Mouse (Mus musculus) testis, postnatal 14 days (tissue): ENCODE data around the gene Paics.
A peak's percentile ranks its signal among the peaks of the same experiment; 100 is the strongest.
"Not testable (repeated sequence)": the region's sequence is repeated elsewhere in the genome, so short reads cannot be mapped to it uniquely, and the experiment has no call there.

ENCODE experiments used
- DNase-seq: peaks from one replicate; pipeline ENCODE4 v3.0.0; 2021; ENCODE audit warnings: low spot score

Paics gene

GRCm38 (mm10) chr5:76951106-76952027 lies at the start of gene Paics, which contains the start of gene Ppat:
Gene Paics, plus strand, starts transcription at chr5:76951307.
Gene Ppat, minus strand, starts transcription at chr5:76951578.
- DNase-seq, result peak; percentile 99

- DNase-seq, result no peak
Measured at GRCm38 (mm10) chr5:76902131-76902530, 49.0 kb upstream of the Paics start.

DNA sequence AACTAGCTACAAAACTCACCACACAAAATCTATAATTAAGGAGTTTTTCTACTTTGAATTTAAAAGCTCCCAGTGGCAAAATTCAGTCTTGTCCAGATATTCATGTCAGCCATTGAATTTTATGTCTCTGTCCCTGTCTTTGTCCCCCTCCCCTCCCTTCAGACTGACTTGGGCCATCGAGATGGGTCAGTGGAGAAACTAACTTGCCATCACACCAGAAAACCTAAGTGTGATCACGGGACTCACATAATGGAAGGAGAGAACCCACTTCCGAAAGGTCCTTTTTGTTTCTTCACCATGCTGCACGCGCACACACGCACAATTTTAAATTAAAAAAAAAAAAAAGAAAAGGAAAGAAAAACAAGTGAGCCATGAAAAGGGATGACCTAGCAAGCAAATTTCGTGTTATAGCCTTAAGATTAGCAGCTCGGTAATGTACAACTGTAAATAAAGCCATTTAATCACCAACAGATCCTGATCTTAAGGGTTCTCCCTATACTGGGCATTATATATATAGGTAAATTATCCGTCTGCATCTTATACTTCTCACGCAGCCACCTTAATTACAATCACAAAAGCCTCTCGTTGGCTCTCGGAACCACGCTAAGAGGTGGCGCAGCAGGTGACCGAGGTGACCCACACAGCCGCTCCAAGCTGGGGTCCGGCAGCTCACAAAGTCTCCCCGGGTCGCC lies 46.2 kb upstream of the Paics start:
- DNase-seq, result no peak

GRCm38 (mm10) chr5:76905405-76906154 lies 45.5 kb upstream of the Paics start, which contains the start of gene Aasdh:
Gene Aasdh, minus strand, starts transcription at chr5:76905514.
- peak; percentile 94 for DNase-seq

DNA sequence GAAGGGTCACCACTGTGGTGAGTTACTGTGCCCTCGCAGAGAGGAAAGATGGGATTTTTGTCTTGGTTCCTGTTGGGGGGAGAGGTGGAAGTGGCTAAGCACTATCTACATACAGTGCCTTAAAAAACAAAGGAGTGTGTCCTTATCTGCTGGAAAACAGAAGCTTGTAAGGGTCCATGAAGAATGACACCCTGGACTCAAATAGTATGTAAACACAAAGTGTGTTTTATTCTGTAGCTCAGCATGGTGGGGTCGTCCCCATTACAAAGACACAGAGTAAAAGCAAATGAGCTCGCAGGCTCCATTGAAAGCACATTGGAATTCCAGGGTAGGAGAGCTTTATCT lies 45.0 kb upstream of the Paics start:
- no peak for DNase-seq

GRCm38 (mm10) chr5:76910807-76911206 lies 40.3 kb upstream of the Paics start:
- no peak for DNase-seq

DNA sequence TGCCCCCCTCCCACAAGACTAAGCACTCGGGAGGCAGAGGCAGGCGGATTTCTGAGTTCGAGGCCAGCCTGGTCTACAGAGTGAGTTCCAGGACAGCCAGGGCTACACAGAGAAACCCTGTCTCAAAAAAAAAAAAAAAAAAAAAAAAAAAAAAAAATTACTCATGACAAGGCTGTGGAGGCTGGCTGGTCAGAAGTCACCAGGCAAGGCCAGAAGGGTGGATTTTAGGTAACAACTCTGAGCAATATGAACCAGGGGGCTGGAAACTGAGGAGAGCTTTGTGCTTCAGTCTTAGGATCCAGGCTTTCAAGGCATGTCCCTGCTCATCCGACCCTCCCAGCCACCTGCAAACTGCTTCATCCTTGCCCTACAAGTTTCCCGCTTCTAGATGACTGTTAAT lies 38.6 kb upstream of the Paics start:
- not testable (repeated sequence) for DNase-seq

- DNase-seq, result no peak
Measured at GRCm38 (mm10) chr5:76922833-76923232, 28.3 kb upstream of the Paics start.

- peak; percentile 38 for DNase-seq
Measured at GRCm38 (mm10) chr5:76923428-76923827, 27.7 kb upstream of the Paics start.

- DNase-seq, result no peak
Measured at GRCm38 (mm10) chr5:76924296-76924695, 26.8 kb upstream of the Paics start.

DNA sequence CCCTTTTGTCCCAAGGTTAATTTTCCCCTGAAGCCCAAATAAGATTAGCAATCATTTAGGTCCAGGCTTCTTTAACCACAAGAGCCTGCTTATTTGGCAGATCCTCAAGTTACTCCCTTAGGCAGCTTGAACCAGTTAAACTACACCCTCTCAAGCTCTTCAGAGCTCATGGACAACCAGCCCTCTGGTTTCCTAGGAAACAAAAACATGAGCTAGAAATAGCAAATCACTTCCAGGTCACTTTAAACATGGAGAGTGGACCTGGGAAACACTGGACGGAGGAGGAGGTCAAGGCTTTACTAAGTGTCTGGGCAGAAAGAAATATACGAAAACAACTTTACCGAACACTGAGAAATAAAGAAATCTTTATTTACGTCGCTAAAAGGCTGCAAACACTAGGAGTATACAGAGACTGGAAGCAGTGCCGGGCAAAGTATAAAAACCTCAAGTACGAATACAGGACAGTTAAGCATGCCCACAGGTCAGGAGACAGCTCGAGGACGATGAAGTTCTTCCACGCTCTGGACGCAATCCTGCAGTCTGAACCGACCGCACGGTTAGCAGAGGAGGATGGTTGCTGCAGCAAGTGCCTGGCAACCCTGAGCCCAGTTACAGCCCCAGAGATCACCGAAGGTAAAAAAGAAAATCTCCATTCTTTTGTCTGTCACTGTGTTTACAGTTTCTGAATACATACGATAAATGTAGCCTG lies 22.8 kb upstream of the Paics start:
- DNase-seq, result peak; percentile 27

GRCm38 (mm10) chr5:76929180-76929877 lies 21.8 kb upstream of the Paics start:
- no peak for DNase-seq

DNA sequence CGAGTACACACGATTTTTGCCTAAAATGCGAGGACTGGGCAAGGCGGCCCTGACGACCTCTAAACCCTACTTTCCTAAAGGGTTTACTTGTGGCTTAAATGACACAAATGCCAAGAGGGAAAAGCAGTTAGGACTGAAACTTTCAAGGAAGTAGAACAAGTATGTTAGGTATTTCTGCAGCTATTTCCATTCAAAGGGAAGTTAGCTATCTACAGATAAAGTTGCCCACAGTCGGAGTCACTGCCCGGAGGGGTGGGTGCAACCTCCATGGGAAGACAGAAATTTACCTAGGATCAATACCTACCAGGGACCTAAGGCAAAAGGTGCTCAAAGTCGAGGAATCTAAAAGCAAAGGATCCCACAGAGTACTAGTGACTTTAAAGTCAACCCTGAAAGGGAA lies 11.4 kb upstream of the Paics start:
- no peak for DNase-seq

GRCm38 (mm10) chr5:76941975-76942374 lies 9.1 kb upstream of the Paics start:
- DNase-seq, result no peak

DNA sequence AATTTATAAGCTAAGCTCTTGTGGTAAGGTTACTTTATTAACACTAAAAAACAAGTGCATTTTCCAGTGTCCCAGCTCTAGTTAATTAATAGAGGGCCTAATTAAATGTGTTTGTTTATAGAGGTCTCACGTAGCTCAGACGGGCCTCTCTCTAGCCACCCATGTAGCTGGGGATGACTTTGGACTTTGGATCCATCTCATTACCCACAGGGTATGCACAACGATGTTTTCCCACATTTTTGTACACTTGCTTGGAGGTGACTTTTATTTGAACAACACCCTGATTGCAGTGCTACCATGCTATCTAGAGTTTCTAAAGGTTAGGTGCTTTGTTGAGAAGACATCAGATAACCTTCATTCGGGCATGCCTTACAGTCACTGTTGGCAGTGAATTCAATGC lies 8.6 kb upstream of the Paics start:
- no peak for DNase-seq

- DNase-seq, result no peak
Measured at GRCm38 (mm10) chr5:76944965-76945677, 6.0 kb upstream of the Paics start.

- DNase-seq, result no peak
Measured at GRCm38 (mm10) chr5:76945678-76946033, 5.5 kb upstream of the Paics start.

DNA sequence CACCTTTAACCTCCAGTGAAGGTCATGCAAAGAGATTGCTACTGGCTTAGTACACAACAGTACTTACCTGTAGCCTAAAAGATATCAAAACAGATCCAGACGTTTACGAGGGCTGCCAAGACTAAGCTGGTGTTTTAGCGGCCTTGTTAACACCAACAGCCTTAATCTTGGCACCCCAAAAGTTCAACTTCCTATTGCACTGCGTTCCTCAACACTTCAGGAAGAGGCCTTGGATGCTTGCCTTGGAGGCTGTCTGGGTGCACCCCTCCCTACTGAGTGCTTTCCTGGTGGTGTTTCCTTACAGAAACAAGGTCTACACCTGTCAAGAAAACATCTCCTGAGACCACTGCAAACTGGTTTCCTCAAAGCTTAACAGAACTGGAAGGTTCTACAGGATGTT lies 4.0 kb upstream of the Paics start:
- DNase-seq, result no peak

DNA sequence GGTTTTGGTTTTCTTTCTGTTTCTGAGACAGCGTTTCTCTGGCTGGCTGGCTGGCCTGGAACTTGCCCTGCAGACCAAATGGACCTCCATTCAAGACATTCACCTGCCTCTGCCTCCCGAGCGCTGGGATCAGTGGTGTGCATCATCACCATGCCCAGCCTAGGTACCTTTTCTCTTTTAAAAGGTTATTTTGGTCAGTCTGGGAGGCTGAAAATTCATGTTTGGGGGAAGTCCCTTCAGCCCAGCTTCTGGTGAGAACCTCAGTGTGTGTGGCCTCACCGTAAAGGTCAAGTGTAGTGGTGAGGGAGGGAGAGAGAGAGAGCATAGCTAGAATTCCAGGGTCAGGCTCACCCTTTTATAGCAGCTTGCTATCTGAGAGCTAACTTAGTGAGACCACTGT lies 3.3 kb upstream of the Paics start:
- DNase-seq, result no peak

DNA sequence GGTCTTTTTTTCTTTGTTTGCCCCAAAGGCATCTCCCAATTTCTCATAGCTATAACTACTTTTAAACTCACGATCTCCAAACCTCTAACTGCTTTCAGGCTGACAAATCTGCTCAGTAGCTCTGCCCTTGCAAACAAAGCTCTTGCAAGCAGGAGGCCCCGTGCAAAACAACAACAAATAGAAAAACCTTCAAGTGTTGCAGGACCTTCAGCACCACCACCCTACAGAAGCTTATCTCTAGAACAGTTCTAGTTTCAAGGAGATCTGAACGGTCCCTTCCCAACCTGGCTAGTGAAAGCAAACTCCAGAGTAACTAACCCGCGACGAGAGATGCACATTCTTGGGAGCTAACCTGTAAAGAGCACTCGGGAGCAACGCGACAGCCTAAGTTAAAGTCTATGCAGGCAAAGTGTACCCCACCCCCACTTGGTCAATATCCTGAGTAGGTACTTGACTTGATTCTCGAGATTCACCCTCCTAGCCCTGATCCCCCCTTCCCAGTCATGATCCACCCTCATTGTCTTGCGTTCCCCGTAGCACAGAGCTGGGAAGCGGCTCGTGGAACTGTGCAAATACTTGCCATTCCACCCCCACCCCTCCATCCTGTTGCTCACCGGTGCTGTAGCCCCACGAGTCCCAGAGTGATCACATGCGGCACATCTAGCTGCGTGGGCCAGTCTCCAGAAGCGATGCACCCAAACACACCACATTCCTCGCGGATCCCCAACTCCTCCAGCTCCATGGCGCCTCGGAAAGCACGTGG lies 583 bp upstream of the Paics start:
- DNase-seq, result peak; percentile 25
